Mouse (Mus musculus) heart, adult 2 months (tissue): Measurements from ENCODE around the gene 3110070M22Rik. TPM values are rescaled to one million over a fixed set of nuclear protein-coding genes. Genes with fewer than 3 reads are reported as not detected.
A peak's percentile ranks its signal among the peaks of the same experiment; 100 is the strongest.

ENCODE experiments used
- DNase-seq, 2 experiments: peaks; one replicate each; pipeline ENCODE4 v3.0.0; 2021
- H3K27ac ChIP-seq: fragments of 200-600 bp; 2 replicates; pipeline ENCODE4 v1.8.1; 2022
- H3K27me3 ChIP-seq: fragments of 200-500 bp; 2 replicates; pipeline ENCODE4 v1.6.1; 2012; ENCODE audit warnings: mild to moderate bottlenecking, low read length, inconsistent platforms, mixed read lengths; ENCODE audit not compliant: control insufficient read depth, insufficient read depth
- H3K36me3 ChIP-seq: fragments of 200-500 bp; 2 replicates; pipeline ENCODE4 v1.6.1; 2012; ENCODE audit warnings: low read length, inconsistent platforms; ENCODE audit not compliant: control insufficient read depth, insufficient read depth
- H3K4me1 ChIP-seq: fragments of 200-500 bp; 2 replicates; pipeline ENCODE4 v1.6.1; 2011; ENCODE audit warnings: low read length; ENCODE audit not compliant: control insufficient read depth, insufficient read depth
- H3K4me3 ChIP-seq: fragments of 200-600 bp; 2 replicates; pipeline ENCODE4 v1.8.1; 2022
- H3K79me2 ChIP-seq: fragments of 200-500 bp; replicated peaks from 2 replicates; pipeline ENCODE4 v1.6.1; 2012; ENCODE audit warnings: mild to moderate bottlenecking, inconsistent platforms, low read length, moderate library complexity, mixed read lengths; ENCODE audit not compliant: control insufficient read depth, insufficient read depth
- H3K9ac ChIP-seq: fragments of 200-500 bp; 2 replicates; pipeline ENCODE4 v1.6.1; 2012; ENCODE audit warnings: low read depth, mild to moderate bottlenecking, control low read depth, inconsistent platforms, low read length, mixed read lengths
- CTCF ChIP-seq: fragments of 200-600 bp; IDR thresholded peaks from 2 replicates; pipeline ENCODE4 v1.8.1; 2022; ENCODE audit warnings: antibody characterized with exemption, mild to moderate bottlenecking, moderate library complexity
- EP300 ChIP-seq: fragments of 200-500 bp; IDR thresholded peaks from 2 replicates; pipeline ENCODE4 v1.6.1; 2011; ENCODE audit warnings: low read depth, low read length, control low read depth; ENCODE audit not compliant: insufficient read depth
- POLR2A ChIP-seq: fragments of 200-500 bp; IDR thresholded peaks from 2 replicates; pipeline ENCODE4 v1.6.1; 2011; ENCODE audit warnings: mild to moderate bottlenecking, low read depth, low read length, control low read depth; ENCODE audit not compliant: insufficient read depth
- WGBS: fragments of 180-500 bp; shearing (Covaris S2); methylation state at CpG from one replicate; pipeline ENCODE4 v1.1.7; 2018; 5-methylcytosine and 5-hydroxymethylcytosine counted together
- intact Hi-C: fragments of 180-260 bp; cut with DNase I; formaldehyde crosslinking; loops from one replicate; pipeline ENCODE4 v1.15.1; 2025
- polyA plus RNA-seq: library from polyadenylated mRNA; depleted of rRNA; stranded (reverse); fragments of >200 nt; gene quantifications from 2 replicates; pipeline ENCODE4 v1.2.3, GENCODE M21; 2012; rRNA removed
- total RNA-seq, 2 experiments: library from RNA; stranded (reverse); gene quantifications; 2 replicates each; pipeline ENCODE4 v1.2.3; 2021

3110070M22Rik gene
- total and polyA plus RNA-seq, 3 experiments, result 0.86 to 2.0 (median 1.9) TPM

DNA sequence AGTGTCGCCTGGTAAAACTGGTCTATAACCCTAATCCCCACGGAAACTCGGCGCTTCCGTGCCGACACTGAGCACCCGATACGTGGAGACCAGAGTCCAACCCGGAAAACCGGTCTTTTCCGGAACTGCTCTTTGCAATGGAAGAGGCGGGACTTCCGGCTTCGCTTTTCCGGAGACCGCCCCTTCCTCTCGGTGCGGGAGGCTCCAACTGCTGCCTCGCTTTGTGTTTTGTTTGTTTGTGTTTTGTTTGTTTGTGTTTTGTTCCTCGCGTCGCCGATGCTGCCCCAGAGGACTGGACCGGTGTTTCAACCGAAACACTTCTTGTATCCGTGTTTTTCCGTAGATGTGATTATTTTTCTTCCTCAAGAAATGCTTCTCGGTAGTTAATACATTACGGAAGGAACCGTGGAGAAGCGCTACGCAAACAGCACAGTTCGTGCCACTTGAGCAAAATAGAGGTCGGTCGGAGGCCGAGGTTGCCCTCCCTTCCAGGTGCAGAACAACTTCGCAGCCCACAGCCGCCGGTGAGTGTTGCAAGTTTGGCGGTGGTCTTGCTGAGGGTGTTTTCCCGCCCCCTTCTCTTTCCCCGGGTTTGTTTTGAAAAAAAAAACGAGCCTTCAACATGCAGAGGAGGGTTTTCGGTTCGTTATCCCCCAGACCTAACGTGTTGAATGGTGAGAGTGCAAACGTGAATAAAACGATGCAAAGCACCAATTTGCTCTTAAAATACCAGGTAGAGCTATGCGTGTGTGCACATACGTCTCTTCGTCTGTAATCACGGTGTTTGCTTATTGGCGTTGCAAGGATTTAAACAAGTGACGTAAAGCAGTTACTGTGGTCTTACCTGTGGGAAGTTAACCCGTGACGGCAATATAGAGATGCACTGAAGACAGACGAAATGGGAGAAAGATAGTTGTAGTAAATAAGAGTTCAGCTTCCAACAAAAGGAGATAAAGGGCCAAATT lies 25.3 kb downstream of the 3110070M22Rik start, which contains the start of gene 4833420G17Rik:
Gene 4833420G17Rik, plus strand, starts transcription at position 173 of the 965 bp plus-strand sequence.
- TF ChIP-seq CTCF (no peak), EP300 (no peak), POLR2A (peak; percentile 97)
- peak within 1 kb of the TSS; percentile 88 for H3K27ac ChIP-seq
- peak within 1 kb of the TSS; percentile 85 for H3K4me3 ChIP-seq
- H3K27me3 ChIP-seq, result no peaks in the 10 kb centered on the region
- DNase-seq, result peak; percentile 90 to 91
- H3K79me2 ChIP-seq, result peaks cover 8% of the 10 kb centered on the region
- peaks cover 6% of the 10 kb centered on the region; the same call in 1 of the 2 replicates for H3K36me3 ChIP-seq
- intact Hi-C loops, result loop anchor here (2.0 to 5.0 kb wide), 2 partner anchors 34 to 56 kb away; partner anchors contain the start of gene Paip1
- H3K4me1 ChIP-seq, result peaks cover 4% of the 10 kb centered on the region
- H3K9ac ChIP-seq, result peak within 1 kb of the TSS; percentile 76
- 4% methylated on average over 57 of the region's 57 CpGs for WGBS

DNA sequence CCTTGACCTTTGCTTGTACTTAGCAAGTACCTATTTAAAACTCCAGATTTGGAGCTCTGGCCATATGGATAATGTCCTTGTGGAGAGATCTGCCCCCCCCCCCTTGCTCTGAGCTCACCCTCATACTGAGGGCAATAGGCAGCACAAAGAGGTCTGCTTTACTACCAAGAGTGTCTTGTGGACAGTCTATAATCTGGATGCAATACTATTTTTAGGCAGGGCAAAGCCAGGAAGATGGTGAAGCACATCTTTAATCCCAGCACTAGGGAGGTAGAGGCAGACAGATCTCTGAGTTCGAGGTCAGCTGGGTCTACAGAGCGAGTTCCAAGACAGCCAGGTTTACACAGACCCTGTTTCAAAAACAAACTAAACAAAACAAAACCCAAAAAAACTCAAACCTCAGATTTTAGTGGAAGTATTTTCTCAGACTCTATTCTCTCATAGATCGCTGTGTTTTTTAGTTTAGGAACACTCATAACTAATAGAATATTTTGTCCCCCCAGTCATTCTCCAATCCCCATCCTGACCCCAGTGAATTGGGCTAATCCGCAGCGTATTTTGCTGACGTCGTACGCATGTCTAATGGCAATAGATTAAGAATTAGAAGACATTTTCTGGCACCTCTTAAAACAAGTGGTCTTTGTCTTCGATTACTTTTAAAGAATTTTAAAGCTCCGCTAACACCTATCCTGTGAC lies 26.1 kb downstream of the 3110070M22Rik start:
- H3K27me3 ChIP-seq, result no peaks in the 10 kb centered on the region
- peak overlapping the region; percentile 88 for H3K27ac ChIP-seq
- WGBS, result 6% methylated on average over 10 of the region's 10 CpGs
- DNase-seq, result no peak
- peaks cover 4% of the 10 kb centered on the region for H3K4me1 ChIP-seq
- peaks cover 8% of the 10 kb centered on the region for H3K79me2 ChIP-seq
- peaks cover 8% of the 10 kb centered on the region; the same call in 1 of the 2 replicates for H3K36me3 ChIP-seq
- H3K9ac ChIP-seq, result peak overlapping the region; percentile 53
- peak overlapping the region; percentile 85 for H3K4me3 ChIP-seq
- TF ChIP-seq EP300 (no peak), CTCF (no peak), POLR2A (no peak)
- intact Hi-C loops, result loop anchor here (2.0 to 5.0 kb wide), 2 partner anchors 33 to 55 kb away; partner anchors contain the start of gene Paip1

DNA sequence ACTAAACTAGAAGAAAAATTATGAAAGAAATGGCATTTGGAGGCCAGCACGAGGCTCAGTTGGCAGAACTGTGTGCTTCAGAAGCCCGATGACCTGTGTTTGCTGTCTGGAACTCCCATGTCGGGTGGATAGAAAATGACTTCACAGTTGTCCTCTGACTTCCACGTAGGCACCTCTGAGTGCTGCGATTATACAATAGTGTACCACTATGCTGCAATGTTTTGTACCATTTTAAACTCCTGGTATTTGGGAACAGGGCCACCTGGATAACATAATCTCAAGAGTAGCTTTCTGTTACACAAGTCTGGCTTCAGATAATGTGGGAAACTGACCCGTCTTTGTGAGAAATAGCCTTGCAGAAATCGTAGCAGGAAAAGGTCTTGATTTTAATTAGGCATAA lies 31.8 kb downstream of the 3110070M22Rik start:
- peaks cover 16% of the 10 kb centered on the region for H3K36me3 ChIP-seq
- intact Hi-C loops, result no loop called here
- H3K27ac ChIP-seq, result no peak overlapping the region
- no peaks in the 10 kb centered on the region for H3K27me3 ChIP-seq
- WGBS, result 68% methylated on average over 7 of the region's 7 CpGs
- no peak for TF ChIP-seq EP300
- TF ChIP-seq CTCF, result no peak
- no peak for TF ChIP-seq POLR2A
- no peaks in the 10 kb centered on the region for H3K79me2 ChIP-seq
- H3K9ac ChIP-seq, result no peak overlapping the region
- no peak overlapping the region for H3K4me3 ChIP-seq
- no peaks in the 10 kb centered on the region for H3K4me1 ChIP-seq
- no peak for DNase-seq

DNA sequence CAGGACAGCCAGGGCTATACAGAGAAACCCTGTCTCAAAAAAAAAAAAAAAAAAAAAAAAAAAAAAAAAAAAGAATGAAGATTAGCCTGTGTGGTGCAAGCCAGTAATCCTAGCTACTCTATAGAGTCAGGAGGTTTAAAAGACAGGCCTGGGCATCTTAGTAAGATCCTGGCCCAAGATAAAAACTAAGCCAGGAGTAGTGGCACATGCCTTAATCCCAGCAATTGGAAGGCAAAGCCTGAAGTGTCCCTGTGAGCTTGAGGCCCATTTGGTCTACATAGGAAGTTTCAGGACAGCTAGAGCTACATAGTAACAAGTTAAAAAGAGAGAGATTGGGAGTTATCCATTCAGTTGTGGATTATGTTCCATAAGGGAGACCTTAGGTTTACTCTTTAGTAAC lies 33.1 kb downstream of the 3110070M22Rik start:
- intact Hi-C loops, result no loop called here
- Histone ChIP-seq H3K4me1 (no peaks in the 10 kb centered on the region), H3K4me3 (no peak overlapping the region), H3K27ac (no peak overlapping the region), H3K36me3 (peaks cover 22% of the 10 kb centered on the region), H3K9ac (no peak overlapping the region), H3K79me2 (no peaks in the 10 kb centered on the region), H3K27me3 (no peaks in the 10 kb centered on the region)
- no peak for DNase-seq
- TF ChIP-seq CTCF, result no peak
- no peak for TF ChIP-seq EP300
- no peak for TF ChIP-seq POLR2A

DNA sequence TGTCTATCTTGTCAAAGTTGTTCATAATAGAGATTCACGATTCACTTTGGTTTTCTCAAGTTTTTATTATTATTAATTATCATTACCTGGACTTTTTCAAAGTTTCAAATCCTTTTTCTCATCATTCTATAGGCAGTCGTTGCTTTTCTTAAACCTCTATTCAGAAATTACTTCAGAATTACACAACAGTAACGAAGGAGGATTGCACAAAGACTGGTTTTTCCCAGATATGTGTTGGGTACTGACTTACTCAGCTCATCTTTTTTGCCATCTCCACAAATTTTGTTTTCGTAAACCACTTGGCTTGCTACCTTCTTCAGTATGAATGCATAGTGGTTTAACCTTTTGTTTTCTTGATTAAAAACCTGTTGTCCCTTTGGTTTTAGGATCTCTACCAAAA lies 34.6 kb downstream of the 3110070M22Rik start:
- H3K4me3 ChIP-seq, result no peak overlapping the region
- H3K27ac ChIP-seq, result no peak overlapping the region
- WGBS, result 94% methylated on average over 4 of the region's 4 CpGs
- H3K36me3 ChIP-seq, result peaks cover 22% of the 10 kb centered on the region
- no peaks in the 10 kb centered on the region for H3K27me3 ChIP-seq
- H3K9ac ChIP-seq, result no peak overlapping the region
- no peaks in the 10 kb centered on the region for H3K79me2 ChIP-seq
- DNase-seq, result no peak
- TF ChIP-seq CTCF, result no peak
- TF ChIP-seq POLR2A, result no peak
- TF ChIP-seq EP300, result no peak
- intact Hi-C loops, result no loop called here
- H3K4me1 ChIP-seq, result no peaks in the 10 kb centered on the region

DNA sequence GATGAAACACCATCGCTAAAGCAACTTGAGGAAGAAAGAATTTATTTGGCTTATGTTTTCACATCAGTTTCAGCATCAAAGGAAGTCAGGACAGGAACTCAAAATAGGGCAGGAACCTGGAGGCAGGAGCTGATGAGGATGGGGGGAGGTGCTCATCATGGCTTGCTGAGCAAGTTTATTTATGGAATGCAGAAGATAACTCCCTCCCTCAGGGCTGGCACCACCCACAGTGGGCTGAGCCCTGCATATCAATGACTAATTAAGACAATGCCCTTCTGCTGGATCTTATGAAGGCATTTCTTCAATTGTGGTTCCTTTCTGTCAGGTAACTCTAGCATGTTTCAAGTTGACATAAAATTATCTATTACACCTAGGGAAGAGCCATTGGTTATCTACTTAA lies 45.9 kb downstream of the 3110070M22Rik start:
- H3K36me3 ChIP-seq, result peaks cover 6% of the 10 kb centered on the region
- H3K27me3 ChIP-seq, result no peaks in the 10 kb centered on the region
- intact Hi-C loops, result no loop called here
- H3K79me2 ChIP-seq, result no peaks in the 10 kb centered on the region
- no peak for DNase-seq
- H3K9ac ChIP-seq, result no peak overlapping the region
- 62% methylated on average over 1 of the region's 1 CpGs for WGBS
- TF ChIP-seq POLR2A (no peak), EP300 (no peak), CTCF (no peak)
- no peaks in the 10 kb centered on the region for H3K4me1 ChIP-seq
- no peak overlapping the region for H3K27ac ChIP-seq
- H3K4me3 ChIP-seq, result no peak overlapping the region

Other genes with a start within 250 kb of the 3110070M22Rik start
- 100 to 1,000 TPM; 105 to 131 TPM for gene Paip1, start 59.8 kb downstream of the 3110070M22Rik start, total RNA-seq
- gene Paip1, start 59.8 kb downstream of the 3110070M22Rik start, polyA plus RNA-seq, result 30.3 and 56.6 TPM in 2 replicates
- 1 to 10 TPM; 7.0 to 7.7 TPM for gene 4833420G17Rik, start 25.6 kb downstream of the 3110070M22Rik start, total RNA-seq
- 15.4 and 15.5 TPM in 2 replicates for gene 4833420G17Rik, start 25.6 kb downstream of the 3110070M22Rik start, polyA plus RNA-seq
- 10 to 100 TPM in 1 of 2 experiments, 1 to 10 TPM in 1; 9.7 to 10.8 TPM for gene Tmem267, start 344 bp downstream of the 3110070M22Rik start, total RNA-seq
- gene Tmem267, start 344 bp downstream of the 3110070M22Rik start, polyA plus RNA-seq, result 12.9 and 27.8 TPM in 2 replicates
- not detected for gene Ccl28, start 135.4 kb upstream of the 3110070M22Rik start, total RNA-seq
- gene Ccl28, start 135.4 kb upstream of the 3110070M22Rik start, polyA plus RNA-seq, result 0.06 TPM in 1 of 2 replicates, not detected in the other
- 10 to 100 TPM; 34.9 to 35.4 TPM for gene Hmgcs1, start 202.0 kb upstream of the 3110070M22Rik start, total RNA-seq
- gene Hmgcs1, start 202.0 kb upstream of the 3110070M22Rik start, polyA plus RNA-seq, result 16.7 and 29.0 TPM in 2 replicates